Mouse (Mus musculus) MEL (cell line): ENCODE data around the gene Ada. TPM values are rescaled to one million over a fixed set of nuclear protein-coding genes. Genes with fewer than 3 reads are reported as not detected.

Experiments
- DNase-seq: peaks from one replicate; pipeline ENCODE4 v3.0.0; 2011; ENCODE audit warnings: low read depth, low spot score
- H3K27ac ChIP-seq: 2 replicates; pipeline ENCODE4 v1.5.1; 2012; ENCODE audit warnings: low read depth, mild to moderate bottlenecking, control low read depth, low read length, moderate library complexity; ENCODE audit not compliant: control insufficient read depth
- H3K27me3 ChIP-seq, 2 experiments: fragments of 150-350 bp in 1 of 2; sonication (generic) in 1 of 2; 2 replicates each; pipeline ENCODE4 v1.6.1; 2012; ENCODE audit warnings: low read length in 2 of 2, mild to moderate bottlenecking in 2 of 2, improper control_type of control experiment in 1 of 2, moderate library complexity in 1 of 2; ENCODE audit not compliant: insufficient read depth in 2 of 2, control insufficient read depth in 1 of 2
- H3K36me3 ChIP-seq, 2 experiments: 2 replicates each; pipeline ENCODE4 v1.6.1; 2012 to 2014; ENCODE audit warnings: low read length in 2 of 2, improper control_type of control experiment in 1 of 2, inconsistent platforms in 1 of 2, mild to moderate bottlenecking in 1 of 2; ENCODE audit not compliant: insufficient read depth in 2 of 2, control insufficient read depth in 1 of 2
- H3K4me1 ChIP-seq, 2 experiments: fragments of 150-350 bp in 1 of 2; sonication (generic) in 1 of 2; 2 replicates each; pipeline ENCODE4 v1.6.1; 2012; ENCODE audit warnings: low read length in 2 of 2, improper control_type of control experiment in 1 of 2, mild to moderate bottlenecking in 1 of 2; ENCODE audit not compliant: insufficient read depth in 2 of 2, control insufficient read depth in 1 of 2
- H3K4me3 ChIP-seq, 2 experiments: fragments of 150-350 bp in 1 of 2; sonication (generic) in 1 of 2; 2 replicates each; pipeline ENCODE4 v1.5.1; 2012; ENCODE audit warnings: low read depth in 2 of 2, low read length in 2 of 2, mild to moderate bottlenecking in 2 of 2, moderate library complexity in 2 of 2, control low read depth in 1 of 2, improper control_type of control experiment in 1 of 2; ENCODE audit not compliant: control insufficient read depth in 1 of 2, insufficient read depth in 1 of 2
- H3K79me2 ChIP-seq: 2 replicates; pipeline ENCODE4 v1.6.1; 2012; ENCODE audit warnings: mild to moderate bottlenecking, low read length, moderate library complexity; ENCODE audit not compliant: control insufficient read depth, poor library complexity, insufficient read depth
- H3K9ac ChIP-seq: 2 replicates; pipeline ENCODE4 v1.6.1; 2012; ENCODE audit warnings: low read depth, mild to moderate bottlenecking, control low read depth, low read length, moderate library complexity; ENCODE audit not compliant: control insufficient read depth, poor library complexity, severe bottlenecking
- H3K9me3 ChIP-seq: fragments of 150-350 bp; sonication (generic); replicated peaks from 2 replicates; pipeline ENCODE4 v1.6.1; 2012; ENCODE audit warnings: mild to moderate bottlenecking, low read length, improper control_type of control experiment, moderate library complexity; ENCODE audit not compliant: insufficient read depth
- BHLHE40 ChIP-seq: IDR thresholded peaks from 2 replicates; pipeline ENCODE4 v1.6.1; 2012; ENCODE audit warnings: low read depth, mild to moderate bottlenecking, inconsistent platforms, low read length, improper control_type of control experiment, borderline replicate concordance
- E2F4 ChIP-seq: IDR thresholded peaks from 2 replicates; pipeline ENCODE4 v1.6.1; 2011; ENCODE audit warnings: low read depth, low read length, improper control_type of control experiment, borderline replicate concordance
- ELF1 ChIP-seq: IDR thresholded peaks from 2 replicates; pipeline ENCODE4 v1.6.1; 2014; ENCODE audit warnings: low read depth, mild to moderate bottlenecking, inconsistent platforms, low read length, improper control_type of control experiment, moderate library complexity
- GABPA ChIP-seq: IDR thresholded peaks from 2 replicates; pipeline ENCODE4 v1.6.1; 2012; ENCODE audit warnings: low read depth, mild to moderate bottlenecking, inconsistent platforms, low read length, improper control_type of control experiment, moderate library complexity
- GATA1 ChIP-seq: IDR thresholded peaks from 2 replicates; pipeline ENCODE4 v1.6.1; 2011; ENCODE audit warnings: low read depth, low read length, improper control_type of control experiment
- HCFC1 ChIP-seq: IDR thresholded peaks from 2 replicates; pipeline ENCODE4 v1.6.1; 2012; ENCODE audit warnings: low read depth, mild to moderate bottlenecking, inconsistent platforms, low read length, improper control_type of control experiment, moderate library complexity
- JUND ChIP-seq: IDR thresholded peaks from 2 replicates; pipeline ENCODE4 v1.6.1; 2011; ENCODE audit warnings: low read depth, mild to moderate bottlenecking, improper control_type of control experiment, low read length
- KAT2A ChIP-seq: conservative IDR thresholded peaks from 2 replicates; pipeline ENCODE4 v1.6.1; 2012; ENCODE audit warnings: low read depth, low read length, improper control_type of control experiment, inconsistent platforms
- MAX ChIP-seq: IDR thresholded peaks from 2 replicates; pipeline ENCODE4 v1.6.1; 2011; ENCODE audit warnings: low read length, improper control_type of control experiment
- MAZ ChIP-seq: IDR thresholded peaks from 2 replicates; pipeline ENCODE4 v1.6.1; 2012; ENCODE audit warnings: low read depth, mild to moderate bottlenecking, inconsistent platforms, low read length, improper control_type of control experiment
- MEF2A ChIP-seq: IDR thresholded peaks from 2 replicates; pipeline ENCODE4 v1.6.1; 2014; ENCODE audit warnings: low read depth, mild to moderate bottlenecking, inconsistent platforms, low read length, improper control_type of control experiment; ENCODE audit not compliant: poor library complexity, insufficient replicate concordance, severe bottlenecking; ENCODE audit errors: extremely low read depth
- MXI1 ChIP-seq: IDR thresholded peaks from 2 replicates; pipeline ENCODE4 v1.6.1; 2011; ENCODE audit warnings: mild to moderate bottlenecking, low read depth, low read length, improper control_type of control experiment
- NRF1 ChIP-seq: IDR thresholded peaks from 2 replicates; pipeline ENCODE4 v1.6.1; 2014; ENCODE audit warnings: low read depth, mild to moderate bottlenecking, inconsistent platforms, low read length, improper control_type of control experiment, moderate library complexity; ENCODE audit not compliant: poor library complexity, insufficient read depth, severe bottlenecking
- RAD21 ChIP-seq: IDR thresholded peaks from 2 replicates; pipeline ENCODE4 v1.6.1; 2011; ENCODE audit warnings: mild to moderate bottlenecking, low read depth, low read length, improper control_type of control experiment
- RCOR1 ChIP-seq: IDR thresholded peaks from 2 replicates; pipeline ENCODE4 v1.6.1; 2012; ENCODE audit warnings: low read depth, mild to moderate bottlenecking, inconsistent platforms, low read length, improper control_type of control experiment
- TAL1 ChIP-seq: IDR thresholded peaks from 2 replicates; pipeline ENCODE4 v1.6.1; 2012; ENCODE audit warnings: mild to moderate bottlenecking, inconsistent platforms, low read length, moderate library complexity, mixed read lengths
- TBP ChIP-seq: IDR thresholded peaks from 2 replicates; pipeline ENCODE4 v1.8.0; 2011; ENCODE audit warnings: low read depth, low read length, improper control_type of control experiment
- UBTF ChIP-seq: IDR thresholded peaks from 2 replicates; pipeline ENCODE4 v1.6.1; 2012; ENCODE audit warnings: low read depth, mild to moderate bottlenecking, inconsistent platforms, low read length, improper control_type of control experiment, moderate library complexity, borderline replicate concordance; ENCODE audit not compliant: insufficient read depth
- USF1 ChIP-seq: IDR thresholded peaks from 2 replicates; pipeline ENCODE4 v1.6.1; 2014; ENCODE audit warnings: low read depth, mild to moderate bottlenecking, inconsistent platforms, low read length, improper control_type of control experiment, moderate library complexity
- ZKSCAN1 ChIP-seq: IDR thresholded peaks from 2 replicates; pipeline ENCODE4 v1.6.1; 2012; ENCODE audit warnings: low read depth, mild to moderate bottlenecking, inconsistent platforms, low read length, improper control_type of control experiment, moderate library complexity
- ZNF384 ChIP-seq: IDR thresholded peaks from 2 replicates; pipeline ENCODE4 v1.6.1; 2012; ENCODE audit warnings: low read depth, mild to moderate bottlenecking, inconsistent platforms, low read length, improper control_type of control experiment
- polyA plus RNA-seq, 2 experiments: library from polyadenylated mRNA; stranded (reverse) in 1 of 2; unstranded in 1 of 2; fragments of >175 nt in 1 of 2; fragments of >200 nt in 1 of 2; gene quantifications; 2 replicates each; pipeline versions ENCODE4 v1.2.1 to v1.2.4; 2012; ENCODE audit warnings: low replicate concordance in 2 of 2, low read depth in 1 of 2; ENCODE audit not compliant: insufficient read length in 2 of 2, insufficient read depth in 1 of 2, missing spikeins in 1 of 2
- total RNA-seq: library from RNA; depleted of rRNA; stranded (reverse); fragments of 300-350 nt; gene quantifications from 2 replicates; pipeline ENCODE4 v1.2.3, GENCODE M21; 2012

Ada gene
- total and polyA plus RNA-seq, 3 experiments = 35.1 to 36.5 TPM; not detected in 1

- no peaks in the 10 kb centered on the region for H3K79me2 ChIP-seq
- H3K36me3 ChIP-seq = no peaks in the 10 kb centered on the region
- no peaks in the 10 kb centered on the region for H3K4me1 ChIP-seq
- DNase-seq = no peak
- H3K27me3 ChIP-seq = peaks cover 4 to 6% of the 10 kb centered on the region in 2 experiments
- H3K4me3 ChIP-seq = no peak overlapping the region
- no peaks in the 10 kb centered on the region for H3K9me3 ChIP-seq
- H3K27ac ChIP-seq = no peak overlapping the region
- TF ChIP-seq MAZ (no peak), TAL1 (no peak), ZNF384 (no peak), MEF2A (no peak), MXI1 (no peak), MAX (no peak)
- no peak overlapping the region for H3K9ac ChIP-seq
Observed at GRCm38 (mm10) chr2:163787086-163787485, 37.0 kb upstream of the Ada start.

- Histone ChIP-seq H3K36me3 (no peaks in the 10 kb centered on the region), H3K27ac (no peak overlapping the region), H3K4me1 (no peaks in the 10 kb centered on the region), H3K9ac (no peak overlapping the region), H3K79me2 (no peaks in the 10 kb centered on the region), H3K27me3 (peaks cover 4 to 10% of the 10 kb centered on the region in 2 experiments), H3K9me3 (no peaks in the 10 kb centered on the region), H3K4me3 (no peak overlapping the region)
- no peak for DNase-seq
- no peak for TF ChIP-seq TBP
- no peak for TF ChIP-seq BHLHE40
- TF ChIP-seq GABPA = no peak
- TF ChIP-seq UBTF = no peak
- no peak for TF ChIP-seq HCFC1
- TF ChIP-seq E2F4 = no peak
- no peak for TF ChIP-seq ELF1
- no peak for TF ChIP-seq TAL1
- no peak for TF ChIP-seq GATA1
- TF ChIP-seq ZKSCAN1 = no peak
- no peak for TF ChIP-seq MEF2A
- TF ChIP-seq NRF1 = no peak
- TF ChIP-seq RCOR1 = no peak
- no peak for TF ChIP-seq KAT2A
- no peak for TF ChIP-seq RAD21
- TF ChIP-seq JUND = no peak
- TF ChIP-seq USF1 = no peak
- TF ChIP-seq MXI1 = no peak
Observed at GRCm38 (mm10) chr2:163783901-163784300, 33.9 kb upstream of the Ada start.
